Mouse (Mus musculus): ENCODE measurements at regions not wholly inside any gene's neighbourhood (a gene's known extent, or its start where the extent isn't known, plus 50 kb on each side); places are given as distances from the start of the nearest gene placed in this dataset.

DNA sequence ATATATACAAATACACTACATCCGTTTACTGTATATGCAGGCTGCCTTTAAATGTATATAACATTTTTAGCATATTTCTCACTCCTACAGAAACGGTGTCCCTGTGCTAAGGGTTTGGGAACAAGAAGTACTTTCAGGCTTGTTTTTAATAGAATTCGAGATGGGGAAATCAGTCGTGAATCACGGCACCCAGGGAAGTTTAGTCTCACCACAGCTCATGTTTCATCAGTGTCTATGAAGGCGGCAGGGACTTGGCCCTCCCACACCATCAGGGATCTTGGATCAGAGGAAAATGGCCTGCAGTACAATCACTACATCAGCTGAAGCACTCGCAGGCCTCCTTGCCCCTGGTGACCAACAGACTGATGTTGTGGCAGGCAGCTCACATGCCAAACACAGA lies 118.7 kb upstream of the Nsun2 start:
- TF ChIP-seq CTCF (IDR thresholded peaks at IDR 0.05; ENCODE audit: control insufficient read depth, insufficient read depth, insufficient replicate concordance, low read depth, low read length), result no peak
- no peak for TF ChIP-seq POLR2A (IDR thresholded peaks at IDR 0.05; ENCODE audit: control insufficient read depth, low read depth, low read length)
- H3K27ac ChIP-seq (ENCODE audit: control insufficient read depth, insufficient read depth, low read depth, low read length), result no peak overlapping the region
- H3K27me3 ChIP-seq (ENCODE audit: control insufficient read depth, insufficient read depth, low read length), result no peaks in the 10 kb centered on the region
- peaks cover 13% of the 10 kb centered on the region for H3K4me1 ChIP-seq (ENCODE audit: control insufficient read depth, insufficient read depth, low read length)
- no peak overlapping the region for H3K4me3 ChIP-seq (ENCODE audit: control insufficient read depth, low read depth, low read length)
- no peaks in the 10 kb centered on the region for H3K36me3 ChIP-seq (ENCODE audit: control insufficient read depth, insufficient read depth, low read length)

DNA sequence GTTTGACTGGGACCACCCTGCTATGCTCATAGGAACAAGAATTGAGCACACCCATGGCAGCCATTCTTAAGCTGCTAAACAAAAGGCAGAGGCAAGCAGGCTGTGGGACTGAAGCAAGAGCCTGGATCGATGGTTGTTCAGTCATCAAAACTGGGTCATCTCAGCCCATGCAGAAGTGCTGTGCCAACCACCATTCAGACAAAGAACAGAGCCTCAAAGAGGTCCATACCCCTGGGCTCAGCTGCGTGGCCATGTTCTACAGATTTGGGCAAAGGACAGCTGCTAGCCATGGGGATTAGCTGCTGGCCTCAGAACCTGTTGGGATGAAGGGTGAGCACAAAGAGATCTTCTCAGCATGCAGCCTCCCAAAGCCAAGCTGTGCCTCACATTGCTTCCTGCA lies 116.8 kb upstream of the Nsun2 start:
- no peaks in the 10 kb centered on the region for H3K36me3 ChIP-seq (ENCODE audit: control insufficient read depth, insufficient read depth, low read length)
- no peak overlapping the region for H3K27ac ChIP-seq (ENCODE audit: control insufficient read depth, insufficient read depth, low read depth, low read length)
- no peak for TF ChIP-seq CTCF (IDR thresholded peaks at IDR 0.05; ENCODE audit: control insufficient read depth, insufficient read depth, insufficient replicate concordance, low read depth, low read length)
- no peak for TF ChIP-seq POLR2A (IDR thresholded peaks at IDR 0.05; ENCODE audit: control insufficient read depth, low read depth, low read length)
- peaks cover 13% of the 10 kb centered on the region for H3K4me1 ChIP-seq (ENCODE audit: control insufficient read depth, insufficient read depth, low read length)
- no peaks in the 10 kb centered on the region for H3K27me3 ChIP-seq (ENCODE audit: control insufficient read depth, insufficient read depth, low read length)
- no peak overlapping the region for H3K4me3 ChIP-seq (ENCODE audit: control insufficient read depth, low read depth, low read length)

DNA sequence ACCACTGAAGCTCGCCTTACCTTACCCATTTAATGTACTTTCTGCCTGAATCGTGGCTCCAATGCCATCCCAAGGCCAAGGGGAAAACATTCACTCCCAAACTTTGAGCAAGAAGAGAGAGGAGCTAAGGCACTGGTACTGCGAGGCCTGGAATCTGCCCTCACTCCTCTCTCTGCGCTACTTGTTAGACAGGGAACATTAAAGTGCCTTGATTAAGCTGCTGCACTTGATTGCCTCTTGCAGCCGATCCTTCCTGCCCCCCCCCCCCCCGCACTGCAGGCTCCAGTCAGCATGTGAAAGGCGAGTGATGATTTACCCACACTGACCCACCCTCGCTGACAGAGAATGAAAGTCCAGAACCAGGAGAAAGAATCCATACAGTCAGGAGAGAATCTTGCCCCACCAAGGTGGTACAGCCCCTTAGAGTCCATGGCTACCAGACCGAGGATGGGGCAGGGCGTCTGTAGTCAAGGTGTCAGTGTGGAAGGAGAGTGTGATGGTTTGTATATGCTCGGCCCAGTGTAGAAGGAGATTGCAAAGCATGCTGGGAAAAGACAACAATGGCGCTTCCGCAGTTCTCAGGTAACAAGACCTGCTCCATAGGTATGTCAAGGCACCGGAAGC lies 115.6 kb upstream of the Nsun2 start:
- H3K27me3 ChIP-seq (ENCODE audit: control insufficient read depth, insufficient read depth, low read length), result no peaks in the 10 kb centered on the region
- H3K27ac ChIP-seq (ENCODE audit: control insufficient read depth, insufficient read depth, low read depth, low read length), result no peak overlapping the region
- H3K4me3 ChIP-seq (ENCODE audit: control insufficient read depth, low read depth, low read length), result no peak overlapping the region
- peaks cover 13% of the 10 kb centered on the region for H3K4me1 ChIP-seq (ENCODE audit: control insufficient read depth, insufficient read depth, low read length)
- H3K36me3 ChIP-seq (ENCODE audit: control insufficient read depth, insufficient read depth, low read length), result no peaks in the 10 kb centered on the region
- no peak for TF ChIP-seq POLR2A (IDR thresholded peaks at IDR 0.05; ENCODE audit: control insufficient read depth, low read depth, low read length)
- no peak for TF ChIP-seq CTCF (IDR thresholded peaks at IDR 0.05; ENCODE audit: control insufficient read depth, insufficient read depth, insufficient replicate concordance, low read depth, low read length)

DNA sequence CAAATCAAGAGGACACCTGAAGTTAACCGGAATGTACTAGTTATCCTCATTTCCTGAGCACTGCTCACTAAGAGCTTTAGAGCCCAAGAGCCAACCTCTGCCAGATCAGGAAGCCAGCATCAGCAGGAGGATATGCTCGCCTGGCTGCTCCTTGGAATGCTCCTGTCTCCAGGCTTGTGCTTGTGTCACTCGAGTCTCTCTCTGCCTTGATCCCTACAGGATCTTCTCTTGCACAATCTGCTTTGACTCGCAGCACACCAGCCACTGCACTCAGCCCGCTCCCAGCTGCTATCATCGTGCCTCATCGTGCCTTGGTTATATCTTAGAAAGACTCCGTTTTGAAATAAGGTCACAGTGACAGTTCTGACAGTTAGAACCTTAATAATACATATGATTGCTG lies 113.4 kb upstream of the Nsun2 start:
- no peaks in the 10 kb centered on the region for H3K36me3 ChIP-seq (ENCODE audit: control insufficient read depth, insufficient read depth, low read length)
- peaks cover 13% of the 10 kb centered on the region for H3K4me1 ChIP-seq (ENCODE audit: control insufficient read depth, insufficient read depth, low read length)
- no peak overlapping the region for H3K27ac ChIP-seq (ENCODE audit: control insufficient read depth, insufficient read depth, low read depth, low read length)
- no peaks in the 10 kb centered on the region for H3K27me3 ChIP-seq (ENCODE audit: control insufficient read depth, insufficient read depth, low read length)
- H3K4me3 ChIP-seq (ENCODE audit: control insufficient read depth, low read depth, low read length), result no peak overlapping the region
- TF ChIP-seq POLR2A (IDR thresholded peaks at IDR 0.05; ENCODE audit: control insufficient read depth, low read depth, low read length) (no peak), CTCF (IDR thresholded peaks at IDR 0.05; ENCODE audit: control insufficient read depth, insufficient read depth, insufficient replicate concordance, low read depth, low read length) (no peak)

DNA sequence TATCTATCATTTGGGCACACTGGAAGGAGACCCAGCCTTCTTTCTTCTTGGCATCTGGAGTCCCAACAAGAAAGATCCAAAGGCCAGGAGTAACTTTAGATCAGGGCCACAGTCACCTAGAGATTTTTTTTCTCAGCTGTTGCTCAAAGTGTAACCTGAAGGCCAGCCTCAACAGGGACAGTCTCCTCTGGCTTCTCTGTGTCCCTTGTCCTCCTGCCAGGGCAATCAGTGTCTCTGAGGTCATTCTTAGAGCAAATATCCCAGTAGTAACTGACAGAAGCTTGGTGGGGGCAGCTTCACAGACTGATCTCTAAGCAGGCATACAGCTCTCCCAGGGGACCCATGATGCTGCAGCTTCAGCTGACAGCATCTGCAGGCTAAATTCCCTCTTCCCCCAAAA lies 111.6 kb upstream of the Nsun2 start:
- Histone ChIP-seq H3K27me3 (ENCODE audit: control insufficient read depth, insufficient read depth, low read length) (no peaks in the 10 kb centered on the region), H3K27ac (ENCODE audit: control insufficient read depth, insufficient read depth, low read depth, low read length) (no peak overlapping the region), H3K4me3 (ENCODE audit: control insufficient read depth, low read depth, low read length) (no peak overlapping the region), H3K36me3 (ENCODE audit: control insufficient read depth, insufficient read depth, low read length) (no peaks in the 10 kb centered on the region), H3K4me1 (ENCODE audit: control insufficient read depth, insufficient read depth, low read length) (peaks cover 16% of the 10 kb centered on the region)
- no peak for TF ChIP-seq POLR2A (IDR thresholded peaks at IDR 0.05; ENCODE audit: control insufficient read depth, low read depth, low read length)
- TF ChIP-seq CTCF (IDR thresholded peaks at IDR 0.05; ENCODE audit: control insufficient read depth, insufficient read depth, insufficient replicate concordance, low read depth, low read length), result no peak

DNA sequence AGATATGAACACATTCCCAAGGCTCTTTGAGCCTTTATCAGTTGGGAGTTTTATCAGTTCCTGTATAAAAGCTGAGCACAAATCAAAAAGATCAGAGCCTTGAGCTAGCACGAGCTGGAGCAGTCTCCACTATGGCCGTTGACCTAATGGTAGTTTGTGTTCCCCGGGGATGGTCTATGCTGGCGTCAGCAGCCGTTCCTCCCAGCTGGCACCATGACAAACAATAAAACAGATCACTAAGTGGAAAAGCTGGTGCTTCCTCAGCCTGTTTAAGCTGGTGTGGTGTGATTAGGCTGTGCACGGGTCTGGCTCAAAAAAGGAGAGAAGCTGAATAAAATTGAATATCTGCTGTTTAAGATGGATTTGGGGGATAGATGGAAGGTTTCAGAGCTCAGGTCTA lies 107.4 kb upstream of the Nsun2 start:
- Histone ChIP-seq H3K4me3 (ENCODE audit: control insufficient read depth, low read depth, low read length) (no peak overlapping the region), H3K36me3 (ENCODE audit: control insufficient read depth, insufficient read depth, low read length) (no peaks in the 10 kb centered on the region), H3K4me1 (ENCODE audit: control insufficient read depth, insufficient read depth, low read length) (peaks cover 3% of the 10 kb centered on the region; the same call in 1 of the 2 replicates), H3K27me3 (ENCODE audit: control insufficient read depth, insufficient read depth, low read length) (no peaks in the 10 kb centered on the region), H3K27ac (ENCODE audit: control insufficient read depth, insufficient read depth, low read depth, low read length) (no peak overlapping the region)
- TF ChIP-seq CTCF (IDR thresholded peaks at IDR 0.05; ENCODE audit: control insufficient read depth, insufficient read depth, insufficient replicate concordance, low read depth, low read length) (no peak), POLR2A (IDR thresholded peaks at IDR 0.05; ENCODE audit: control insufficient read depth, low read depth, low read length) (no peak)

DNA sequence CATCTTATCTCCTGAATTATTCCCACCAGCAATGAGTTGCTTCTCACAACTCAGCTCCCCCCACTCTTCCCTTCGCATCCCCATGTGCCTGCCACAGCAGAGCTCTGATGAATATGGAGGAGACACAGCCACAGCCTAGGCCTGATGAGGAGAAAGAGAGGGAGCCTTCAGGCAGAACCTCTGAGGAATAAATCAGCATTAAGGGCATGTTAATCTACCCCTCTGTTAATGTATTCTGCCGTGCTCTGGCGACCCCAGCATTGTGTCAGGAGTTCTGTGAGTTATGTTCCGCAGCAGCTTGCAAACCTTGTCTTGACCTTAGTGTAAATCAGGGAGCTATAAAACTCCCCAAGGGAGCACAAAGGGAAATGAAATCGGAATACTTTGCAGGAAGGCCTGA lies 104.0 kb upstream of the Nsun2 start:
- H3K36me3 ChIP-seq (ENCODE audit: control insufficient read depth, insufficient read depth, low read length), result no peaks in the 10 kb centered on the region
- no peak for TF ChIP-seq CTCF (IDR thresholded peaks at IDR 0.05; ENCODE audit: control insufficient read depth, insufficient read depth, insufficient replicate concordance, low read depth, low read length)
- TF ChIP-seq POLR2A (IDR thresholded peaks at IDR 0.05; ENCODE audit: control insufficient read depth, low read depth, low read length), result no peak
- no peak overlapping the region for H3K4me3 ChIP-seq (ENCODE audit: control insufficient read depth, low read depth, low read length)

More for the DNA sequence above, 104.0 kb upstream of the Nsun2 start:
- H3K27ac ChIP-seq (ENCODE audit: control insufficient read depth, insufficient read depth, low read depth, low read length), result no peak overlapping the region
- peaks cover 3% of the 10 kb centered on the region; the same call in 1 of the 2 replicates for H3K4me1 ChIP-seq (ENCODE audit: control insufficient read depth, insufficient read depth, low read length)
- no peaks in the 10 kb centered on the region for H3K27me3 ChIP-seq (ENCODE audit: control insufficient read depth, insufficient read depth, low read length)
